Mouse (Mus musculus) liver, postnatal 0 days (tissue): ENCODE data around the gene Fhit.

ENCODE experiments used
- CTCF ChIP-seq: sonication (generic); IDR thresholded peaks from 2 replicates; pipeline ENCODE4 v1.5.1; 2016; ENCODE audit warnings: antibody characterized with exemption, low read depth
- EP300 ChIP-seq: IDR thresholded peaks from 2 replicates; pipeline ENCODE4 v1.6.1; 2016; ENCODE audit warnings: antibody characterized with exemption, low read depth, mild to moderate bottlenecking

- TF ChIP-seq CTCF, result no peak
- TF ChIP-seq EP300, result no peak
Measured at GRCm38 (mm10) chr14:9899494-9899893, 1262.3 kb downstream of the Fhit start.
